Mouse (Mus musculus): ENCODE data around the gene Apof. TPM values are rescaled to one million over a fixed set of nuclear protein-coding genes. Genes with fewer than 3 reads are reported as not detected.

The Apof gene
- polyA plus RNA-seq, 1 experiment from 2014 or later, result not detected

- WGBS, result 94% methylated on average over 7 of the region's 7 CpGs
- no peaks in the 10 kb centered on the region for H3K27me3 ChIP-seq
- H3K9ac ChIP-seq, result no peak overlapping the region
- no peak overlapping the region for H3K4me2 ChIP-seq
- ATAC-seq (ENCODE audit: low FRiP score), result no peak
- no peak overlapping the region for H3K4me3 ChIP-seq
- no peaks in the 10 kb centered on the region for H3K9me3 ChIP-seq
- H3K36me3 ChIP-seq, result peaks cover 63% of the 10 kb centered on the region
- 0 out of 2 replicates have a peak overlapping the region, but pooled peaks have one; percentile 48 for H3K27ac ChIP-seq
- peaks cover 12% of the 10 kb centered on the region for H3K4me1 ChIP-seq (replicated peaks)
These were observed 41.2 kb downstream of the Apof start for GRCm38 (mm10) chr10:128309654-128310053.

DNA sequence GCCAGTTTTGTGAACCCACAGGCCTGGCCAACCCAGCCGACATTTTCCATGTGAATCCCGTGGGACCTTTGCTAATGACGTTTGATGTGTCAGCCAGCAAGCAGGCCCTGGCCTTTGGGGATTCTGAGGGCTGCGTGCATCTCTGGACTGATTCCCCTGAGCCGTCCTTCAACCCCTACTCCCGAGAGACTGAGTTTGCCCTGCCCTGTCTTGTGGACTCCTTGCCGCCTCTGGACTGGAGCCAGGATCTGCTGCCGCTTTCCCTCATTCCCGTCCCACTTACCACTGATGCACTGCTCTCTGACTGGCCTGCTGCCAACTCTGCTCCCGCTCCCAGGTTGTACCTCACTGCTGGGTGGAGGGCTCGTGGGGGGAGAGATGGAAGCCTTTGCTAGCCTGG, 41.7 kb downstream of the Apof start:
- Histone ChIP-seq H3K9me3 (no peaks in the 10 kb centered on the region), H3K27me3 (no peaks in the 10 kb centered on the region), H3K9ac (0 out of 2 replicates have a peak overlapping the region, but pooled peaks have one; percentile 19), H3K36me3 (peaks cover 68% of the 10 kb centered on the region), H3K27ac (peak overlapping the region; percentile 48; the same call in 1 of the 2 replicates), H3K4me1 (replicated peaks) (peaks cover 10% of the 10 kb centered on the region), H3K4me2 (no peak overlapping the region), H3K4me3 (no peak overlapping the region)
- 58% methylated on average over 11 of the region's 11 CpGs for WGBS
- ATAC-seq (ENCODE audit: low FRiP score), result 0 out of 2 replicates have a peak, but pooled peaks have one; percentile 61

DNA sequence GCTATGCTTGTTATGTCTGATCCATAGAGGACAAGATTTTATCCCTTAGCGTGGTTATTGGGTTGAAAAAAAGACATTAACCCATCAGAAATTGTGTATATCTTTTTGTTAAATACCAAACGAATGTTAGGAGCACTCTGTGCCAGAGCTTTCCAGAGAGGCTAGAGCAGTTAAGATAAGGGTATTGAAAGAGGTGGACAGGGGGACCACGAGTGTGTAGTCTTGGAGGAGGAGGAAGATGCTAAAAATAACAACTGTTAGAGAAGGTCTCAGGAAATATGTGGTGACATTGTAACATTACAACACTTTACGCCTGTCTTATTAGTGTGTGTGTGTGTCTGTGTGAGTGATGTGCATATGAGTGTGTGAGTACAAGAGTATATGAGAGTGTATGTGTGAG, 42.4 kb downstream of the Apof start:
- no peak overlapping the region for H3K4me3 ChIP-seq
- H3K27ac ChIP-seq, result no peak overlapping the region
- peaks cover 10% of the 10 kb centered on the region for H3K4me1 ChIP-seq (replicated peaks)
- no peak overlapping the region for H3K4me2 ChIP-seq
- H3K9me3 ChIP-seq, result no peaks in the 10 kb centered on the region
- ATAC-seq (ENCODE audit: low FRiP score), result no peak
- no peaks in the 10 kb centered on the region for H3K27me3 ChIP-seq
- WGBS, result 91% methylated on average over 4 of the region's 4 CpGs
- H3K36me3 ChIP-seq, result peaks cover 76% of the 10 kb centered on the region
- no peak overlapping the region for H3K9ac ChIP-seq

DNA sequence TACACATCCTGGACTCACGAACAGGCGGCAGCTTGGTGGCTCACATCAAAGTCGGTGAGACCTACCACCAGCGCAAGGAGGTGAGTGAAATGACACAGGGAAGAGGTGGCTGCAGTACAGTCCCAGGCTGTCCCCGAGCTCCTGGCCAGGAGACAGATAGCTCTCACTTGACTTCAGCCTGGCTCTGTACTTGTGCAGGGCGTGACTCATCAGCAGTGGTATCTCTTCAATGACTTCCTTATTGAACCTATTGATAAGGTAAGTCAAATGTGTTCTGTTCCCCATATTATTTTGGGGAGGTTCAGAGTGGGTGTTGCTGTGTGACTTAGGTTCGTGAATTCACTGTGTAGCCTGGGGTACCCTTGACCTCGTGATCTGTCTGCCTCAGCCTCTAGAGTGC, 47.1 kb downstream of the Apof start:
- WGBS, result 95% methylated on average over 8 of the region's 8 CpGs
- Histone ChIP-seq H3K36me3 (peaks cover 87% of the 10 kb centered on the region), H3K4me1 (replicated peaks) (peaks cover under 1% of the 10 kb centered on the region), H3K4me2 (no peak overlapping the region), H3K4me3 (no peak overlapping the region), H3K27me3 (no peaks in the 10 kb centered on the region), H3K9ac (no peak overlapping the region), H3K9me3 (no peaks in the 10 kb centered on the region), H3K27ac (no peak overlapping the region)
- ATAC-seq (ENCODE audit: low FRiP score), result no peak

Other genes with a start within 250 kb of the Apof start
- 609 and 615 TPM in 2 replicates for gene Naca, start 233.1 kb upstream of the Apof start, polyA plus RNA-seq (2015; fragmentation: Nextera tagmentation; extraction: Ambion mirVana)
- 440 and 454 TPM in 2 replicates for gene Ptges3, start 209.7 kb upstream of the Apof start, polyA plus RNA-seq (2015; fragmentation: Nextera tagmentation; extraction: Ambion mirVana)
- 2,105 and 2,130 TPM in 2 replicates for gene Atp5b, start 185.4 kb upstream of the Apof start, polyA plus RNA-seq (2015; fragmentation: Nextera tagmentation; extraction: Ambion mirVana)
- 12.6 and 13.4 TPM in 2 replicates for gene Baz2a, start 177.1 kb upstream of the Apof start, polyA plus RNA-seq (2015; fragmentation: Nextera tagmentation; extraction: Ambion mirVana)
- 11.1 and 13.1 TPM in 2 replicates for gene Rbms2, start 88.4 kb upstream of the Apof start, polyA plus RNA-seq (2015; fragmentation: Nextera tagmentation; extraction: Ambion mirVana)
- gene Gls2, start 74.2 kb upstream of the Apof start, polyA plus RNA-seq (2015; fragmentation: Nextera tagmentation; extraction: Ambion mirVana), result 0.75 and 1.3 TPM in 2 replicates
- 19.6 and 21.7 TPM in 2 replicates for gene Spryd4, start 56.9 kb upstream of the Apof start, polyA plus RNA-seq (2015; fragmentation: Nextera tagmentation; extraction: Ambion mirVana)
- gene Mip, start 42.8 kb upstream of the Apof start, polyA plus RNA-seq (2015; fragmentation: Nextera tagmentation; extraction: Ambion mirVana), result 0.14 and 0.21 TPM in 2 replicates
- gene Timeless, start 36.6 kb upstream of the Apof start, polyA plus RNA-seq (2015; fragmentation: Nextera tagmentation; extraction: Ambion mirVana), result 24.6 and 29.5 TPM in 2 replicates
- gene Apon, start 14.6 kb upstream of the Apof start, polyA plus RNA-seq (2015; fragmentation: Nextera tagmentation; extraction: Ambion mirVana), result 0.18 and 0.27 TPM in 2 replicates
- 21.4 and 22.6 TPM in 2 replicates for gene Stat2, start 1.9 kb downstream of the Apof start, polyA plus RNA-seq (2015; fragmentation: Nextera tagmentation; extraction: Ambion mirVana)
- gene Il23a, start 30.1 kb downstream of the Apof start, polyA plus RNA-seq (2015; fragmentation: Nextera tagmentation; extraction: Ambion mirVana), result 0.10 TPM in 1 of 2 replicates, not detected in the other
- 25.3 and 25.8 TPM in 2 replicates for gene Pan2, start 34.7 kb downstream of the Apof start, polyA plus RNA-seq (2015; fragmentation: Nextera tagmentation; extraction: Ambion mirVana)
- 227 and 228 TPM in 2 replicates for gene Cnpy2, start 53.8 kb downstream of the Apof start, polyA plus RNA-seq (2015; fragmentation: Nextera tagmentation; extraction: Ambion mirVana)
- 232 and 235 TPM in 2 replicates for gene Cs, start 69.1 kb downstream of the Apof start, polyA plus RNA-seq (2015; fragmentation: Nextera tagmentation; extraction: Ambion mirVana)
- 31.1 and 37.6 TPM in 2 replicates for gene Coq10a, start 100.3 kb downstream of the Apof start, polyA plus RNA-seq (2015; fragmentation: Nextera tagmentation; extraction: Ambion mirVana)
- 11.7 and 12.9 TPM in 2 replicates for gene Ankrd52, start 108.4 kb downstream of the Apof start, polyA plus RNA-seq (2015; fragmentation: Nextera tagmentation; extraction: Ambion mirVana)
- not detected in 2 replicates for gene Slc39a5, start 132.6 kb downstream of the Apof start, polyA plus RNA-seq (2015; fragmentation: Nextera tagmentation; extraction: Ambion mirVana)
- gene Nabp2, start 142.8 kb downstream of the Apof start, polyA plus RNA-seq (2015; fragmentation: Nextera tagmentation; extraction: Ambion mirVana), result 126 and 139 TPM in 2 replicates
- gene Rnf41, start 143.0 kb downstream of the Apof start, polyA plus RNA-seq (2015; fragmentation: Nextera tagmentation; extraction: Ambion mirVana), result 81.9 and 83.8 TPM in 2 replicates
- gene Smarcc2, start 190.6 kb downstream of the Apof start, polyA plus RNA-seq (2015; fragmentation: Nextera tagmentation; extraction: Ambion mirVana), result 195 and 196 TPM in 2 replicates
- gene Myl6, start 225.5 kb downstream of the Apof start, polyA plus RNA-seq (2015; fragmentation: Nextera tagmentation; extraction: Ambion mirVana), result 933 and 943 TPM in 2 replicates
- gene Myl6b, start 230.0 kb downstream of the Apof start, polyA plus RNA-seq (2015; fragmentation: Nextera tagmentation; extraction: Ambion mirVana), result 4.1 and 4.2 TPM in 2 replicates